Mouse (Mus musculus) embryonic facial prominence, embryonic 11.5 days (tissue): ENCODE measurements around the gene Cideb. TPM values are rescaled to one million over a fixed set of nuclear protein-coding genes. Genes with fewer than 3 reads are reported as not detected.
A peak's percentile ranks its signal among the peaks of the same experiment; 100 is the strongest.

ENCODE experiments used
- ATAC-seq: fragments of 200-750 bp; cut with Nextera tagmentation; replicated peaks from 2 replicates; pipeline ENCODE4 v1.8.0; 2017; ENCODE audit warnings: low read depth; ENCODE audit not compliant: insufficient number of reproducible peaks, low FRiP score, low TSS enrichment
- DNase-seq: peaks from one replicate; pipeline ENCODE4 v3.0.0-alpha.2; 2015; ENCODE audit warnings: low spot score
- H3K27ac ChIP-seq: fragments of 300-500 bp; sonication (generic); replicated peaks from 2 replicates; pipeline ENCODE4 v1.5.1; 2014; ENCODE audit warnings: mild to moderate bottlenecking, low read depth, low read length, control low read depth
- H3K27me3 ChIP-seq: fragments of 300-500 bp; sonication (generic); 2 replicates; pipeline ENCODE4 v1.6.1; 2014; ENCODE audit warnings: mild to moderate bottlenecking, low read length, moderate library complexity, mixed read lengths; ENCODE audit not compliant: control insufficient read depth, insufficient read depth
- H3K36me3 ChIP-seq: fragments of 300-500 bp; sonication (generic); replicated peaks from 2 replicates; pipeline ENCODE4 v1.6.1; 2014; ENCODE audit warnings: low read depth, mild to moderate bottlenecking, low read length, moderate library complexity, mixed read lengths; ENCODE audit not compliant: control insufficient read depth, insufficient read depth
- H3K4me1 ChIP-seq: fragments of 300-500 bp; sonication (generic); 2 replicates; pipeline ENCODE4 v1.6.1; 2014; ENCODE audit warnings: low read length, mixed read lengths; ENCODE audit not compliant: control insufficient read depth, insufficient read depth
- H3K4me2 ChIP-seq: fragments of 300-500 bp; sonication (generic); 2 replicates; pipeline ENCODE4 v1.6.1; 2014; ENCODE audit warnings: low read depth, mild to moderate bottlenecking, control low read depth, low read length, moderate library complexity
- H3K4me3 ChIP-seq: fragments of 300-500 bp; sonication (generic); 2 replicates; pipeline ENCODE4 v1.5.1; 2014; ENCODE audit warnings: low read depth, low read length, control low read depth
- H3K9ac ChIP-seq: fragments of 300-500 bp; sonication (generic); replicated peaks from 2 replicates; pipeline ENCODE4 v1.6.1; 2014; ENCODE audit warnings: mild to moderate bottlenecking, control low read depth, low read length
- H3K9me3 ChIP-seq: fragments of 300-500 bp; sonication (generic); replicated peaks from 2 replicates; pipeline ENCODE4 v1.6.1; 2016; ENCODE audit warnings: mild to moderate bottlenecking, low read length, inconsistent platforms, mixed read lengths; ENCODE audit not compliant: control insufficient read depth
- WGBS: fragments of 180-500 bp; shearing (Covaris S2); extraction: QIAGEN DNeasy Blood & Tissue Kit; methylation state at CpG from one replicate; pipeline ENCODE4 v1.1.7; 2014; 5-methylcytosine and 5-hydroxymethylcytosine counted together
- polyA plus RNA-seq: library from polyadenylated mRNA; unstranded; fragments of >200 nt; fragmentation: Nextera tagmentation; extraction: Ambion mirVana; gene quantifications from 2 replicates; pipeline ENCODE4 v1.2.1, GENCODE M21; 2014

The Cideb gene
- polyA plus RNA-seq, 1 experiment from 2014 or later = 0.35 TPM

DNA sequence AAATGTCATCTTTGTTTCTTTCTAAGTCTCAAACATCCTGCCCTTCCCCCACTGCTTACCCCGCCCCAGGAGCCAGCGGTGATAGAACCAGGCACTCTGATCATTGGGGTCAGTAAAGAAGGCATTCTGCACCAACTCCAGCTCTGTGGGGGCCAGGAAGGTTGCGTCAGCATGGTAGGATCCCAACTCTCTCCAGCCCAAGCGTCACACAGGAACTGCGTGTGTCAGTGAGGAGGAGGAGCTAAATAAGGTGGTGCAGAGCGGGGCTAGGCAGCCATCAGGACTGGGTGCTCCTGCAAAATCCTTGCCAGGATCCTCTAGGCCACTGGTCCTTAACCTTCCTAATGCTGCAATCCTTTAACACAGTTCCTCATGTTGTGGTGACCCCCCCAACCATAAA is 38.5 kb downstream of the Cideb start:
- Histone ChIP-seq H3K27me3 (no peaks in the 10 kb centered on the region), H3K4me3 (no peak overlapping the region), H3K27ac (no peak overlapping the region), H3K4me1 (no peaks in the 10 kb centered on the region), H3K36me3 (peaks cover 3% of the 10 kb centered on the region; the same call in 1 of the 2 replicates), H3K4me2 (no peak overlapping the region), H3K9ac (no peak overlapping the region), H3K9me3 (no peaks in the 10 kb centered on the region)
- ATAC-seq = no peak
- WGBS = 86% methylated on average over 6 of the region's 6 CpGs
- no peak for DNase-seq

DNA sequence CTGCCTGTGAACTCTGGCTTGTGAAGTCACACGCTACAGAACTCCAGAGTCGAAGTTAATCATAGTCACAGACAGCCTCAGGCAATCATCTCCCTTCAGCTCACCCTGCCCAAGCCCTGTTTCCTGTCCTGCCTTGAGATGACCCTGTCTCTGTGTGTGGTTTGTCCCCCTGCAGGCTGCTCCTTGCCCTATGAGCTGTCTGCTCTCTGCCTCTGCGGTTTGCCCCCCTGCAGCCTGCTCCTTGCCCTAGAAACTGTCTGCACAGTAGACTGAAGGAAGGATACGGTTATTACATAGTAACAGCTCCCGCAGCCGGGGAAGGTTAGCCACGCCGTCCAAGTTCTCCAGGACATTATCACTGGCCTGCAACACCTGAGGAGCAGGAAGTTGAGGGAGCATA is 41.4 kb downstream of the Cideb start:
- DNase-seq = no peak
- Histone ChIP-seq H3K27me3 (peaks cover 4% of the 10 kb centered on the region), H3K36me3 (peaks cover 3% of the 10 kb centered on the region; the same call in 1 of the 2 replicates), H3K4me2 (no peak overlapping the region), H3K4me3 (no peak overlapping the region), H3K9ac (no peak overlapping the region), H3K9me3 (no peaks in the 10 kb centered on the region), H3K27ac (no peak overlapping the region), H3K4me1 (no peaks in the 10 kb centered on the region)
- ATAC-seq = no peak
- WGBS = 42% methylated on average over 8 of the region's 8 CpGs

DNA sequence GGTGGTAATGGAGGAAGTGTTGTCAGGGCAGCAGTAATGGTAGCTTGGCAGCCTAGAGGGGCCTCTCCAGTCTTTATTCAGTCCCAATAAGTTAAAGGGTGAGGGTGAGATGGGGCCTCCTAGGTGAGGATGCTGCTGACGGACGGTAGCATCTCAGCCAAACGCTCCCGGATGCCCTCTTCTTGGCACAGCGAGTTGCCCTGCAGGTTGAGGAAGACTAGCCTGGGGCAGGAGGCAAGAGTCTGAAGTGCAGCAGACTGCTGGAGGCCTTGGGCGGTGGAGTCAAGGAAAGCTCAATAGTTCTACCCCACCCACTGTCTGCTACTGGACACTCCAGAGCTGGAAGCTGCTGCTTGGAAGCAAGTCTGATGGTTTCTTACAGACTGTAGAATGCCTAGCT is 42.0 kb downstream of the Cideb start:
- Histone ChIP-seq H3K27me3 (peaks cover 4% of the 10 kb centered on the region), H3K9ac (no peak overlapping the region), H3K36me3 (peaks cover 3% of the 10 kb centered on the region; the same call in 1 of the 2 replicates), H3K4me3 (no peak overlapping the region), H3K27ac (no peak overlapping the region), H3K9me3 (no peaks in the 10 kb centered on the region), H3K4me1 (no peaks in the 10 kb centered on the region), H3K4me2 (no peak overlapping the region)
- WGBS = 96% methylated on average over 6 of the region's 6 CpGs
- DNase-seq (no peak), ATAC-seq (no peak)

DNA sequence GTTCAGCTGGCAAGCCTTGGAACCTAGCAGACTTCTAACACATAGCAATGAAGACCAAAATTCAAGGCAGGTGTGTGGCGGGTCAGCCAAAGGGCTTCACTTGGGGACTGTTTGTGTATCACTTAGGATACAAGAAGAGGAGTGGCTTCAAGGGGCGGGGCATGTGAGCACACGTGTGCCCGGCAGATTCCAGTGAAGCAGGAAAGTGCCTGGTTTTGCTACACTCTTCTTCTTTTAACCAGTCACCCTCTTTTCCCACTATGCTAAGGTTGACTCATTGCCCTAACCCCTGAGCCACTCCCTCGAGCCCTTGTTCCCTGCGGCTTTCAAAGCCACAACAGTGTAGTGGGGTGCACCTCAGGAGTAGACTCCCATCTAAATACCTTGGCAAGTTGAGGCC is 43.4 kb downstream of the Cideb start:
- Histone ChIP-seq H3K36me3 (peaks cover 3% of the 10 kb centered on the region; the same call in 1 of the 2 replicates), H3K4me3 (no peak overlapping the region), H3K4me1 (no peaks in the 10 kb centered on the region), H3K9ac (no peak overlapping the region), H3K27ac (no peak overlapping the region), H3K27me3 (peaks cover 4% of the 10 kb centered on the region), H3K4me2 (no peak overlapping the region), H3K9me3 (no peaks in the 10 kb centered on the region)
- ATAC-seq (no peak), DNase-seq (peak; percentile 29)
- WGBS = 37% methylated on average over 6 of the region's 6 CpGs

DNA sequence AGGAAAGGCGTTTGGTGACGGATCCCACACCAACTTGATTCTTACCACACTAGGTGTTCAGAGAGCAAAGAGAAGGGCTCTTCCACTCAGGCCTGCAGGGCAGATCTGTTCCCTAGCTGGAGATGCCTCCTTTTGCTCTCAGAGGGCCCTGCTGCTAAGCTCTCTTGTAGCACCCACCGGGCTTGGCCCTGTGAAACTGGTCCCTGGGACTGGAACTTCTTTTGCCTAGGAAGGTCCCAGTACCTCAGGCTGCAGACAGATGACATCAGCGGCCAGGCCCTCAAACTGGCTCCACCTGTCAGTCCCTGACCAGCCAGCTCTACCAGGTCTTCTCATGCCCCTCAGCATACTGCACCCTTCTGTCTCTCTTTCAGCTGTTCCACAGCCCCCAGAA is 44.5 kb downstream of the Cideb start, which contains the start of gene Tgm1:
Gene Tgm1, minus strand, starts transcription at position 198 of the 394 bp plus-strand sequence.
- peaks cover 3% of the 10 kb centered on the region; the same call in 1 of the 2 replicates for H3K36me3 ChIP-seq
- DNase-seq (no peak), ATAC-seq (no peak)
- no peaks in the 10 kb centered on the region for H3K4me1 ChIP-seq
- no peak within 1 kb of the TSS for H3K4me3 ChIP-seq
- H3K4me2 ChIP-seq = peak within 1 kb of the TSS; percentile 22; the same call in 1 of the 2 replicates
- no peak within 1 kb of the TSS for H3K27ac ChIP-seq
- H3K27me3 ChIP-seq = peaks cover 4% of the 10 kb centered on the region
- WGBS = 20% methylated on average over 4 of the region's 4 CpGs
- H3K9me3 ChIP-seq = no peaks in the 10 kb centered on the region
- no peak within 1 kb of the TSS for H3K9ac ChIP-seq

DNA sequence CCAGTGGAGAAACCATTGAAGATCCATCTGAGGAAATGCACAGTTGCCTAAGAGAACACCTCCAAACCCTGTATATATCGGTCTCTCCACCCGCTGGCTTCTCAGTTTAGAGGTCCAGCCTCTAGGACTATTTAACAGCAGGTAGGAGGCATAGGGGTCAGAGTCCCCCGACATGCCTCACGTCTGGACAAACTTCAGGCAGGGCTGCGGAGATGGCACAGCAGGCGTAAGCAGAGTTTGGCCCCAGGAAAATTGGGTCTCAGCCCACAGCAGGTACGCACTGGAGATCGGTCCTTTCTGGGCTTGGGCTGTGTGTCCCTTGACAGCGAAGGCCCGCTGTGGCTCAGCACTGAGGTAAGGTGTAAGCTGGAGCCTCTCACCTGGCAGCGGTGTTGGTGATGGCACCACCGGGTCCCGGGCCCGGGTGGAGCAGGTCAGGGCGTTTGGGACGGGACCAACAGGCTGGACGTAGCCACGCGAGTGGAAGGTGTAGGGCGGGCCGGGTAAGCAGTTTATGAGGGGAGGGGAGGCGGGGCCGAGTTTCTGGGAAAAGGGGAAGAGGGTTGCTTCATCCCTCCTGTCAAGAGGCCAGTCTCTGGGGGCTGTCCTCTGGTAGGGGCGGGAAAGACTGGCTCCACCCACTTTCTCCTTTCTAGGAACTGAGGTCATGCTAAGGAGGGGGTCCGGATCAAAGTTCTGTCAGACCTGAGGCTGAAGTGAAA is 45.1 kb downstream of the Cideb start:
- H3K4me3 ChIP-seq = no peak overlapping the region
- DNase-seq (peak; percentile 23), ATAC-seq (no peak)
- no peak overlapping the region for H3K27ac ChIP-seq
- 13% methylated on average over 25 of the region's 25 CpGs for WGBS
- H3K9me3 ChIP-seq = no peaks in the 10 kb centered on the region
- no peaks in the 10 kb centered on the region for H3K36me3 ChIP-seq
- H3K9ac ChIP-seq = no peak overlapping the region
- H3K27me3 ChIP-seq = peaks cover 4% of the 10 kb centered on the region
- H3K4me2 ChIP-seq = peak overlapping the region; percentile 22; the same call in 1 of the 2 replicates
- H3K4me1 ChIP-seq = no peaks in the 10 kb centered on the region

DNA sequence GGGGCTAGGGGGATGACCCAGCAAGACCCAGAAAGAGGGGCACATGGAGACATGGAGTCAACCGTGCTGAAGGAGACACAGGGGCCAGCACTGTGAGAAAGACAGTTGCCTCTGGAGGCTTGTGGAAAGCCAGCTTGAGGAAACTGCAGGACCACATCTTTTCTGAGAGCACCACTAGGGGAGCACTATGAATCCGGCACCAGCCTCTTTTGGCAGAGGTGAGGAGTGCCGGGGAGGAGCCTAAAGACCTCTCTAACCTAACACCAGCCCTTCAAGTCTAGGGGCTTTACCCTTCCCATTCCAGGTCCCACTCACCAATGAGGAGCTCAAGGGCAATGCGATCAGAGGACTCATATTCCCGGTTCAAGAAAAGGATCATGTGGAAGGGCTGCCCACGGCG is 46.5 kb downstream of the Cideb start:
- Histone ChIP-seq H3K9me3 (no peaks in the 10 kb centered on the region), H3K27ac (no peak overlapping the region), H3K36me3 (no peaks in the 10 kb centered on the region), H3K9ac (no peak overlapping the region), H3K27me3 (peaks cover 4% of the 10 kb centered on the region), H3K4me2 (no peak overlapping the region), H3K4me1 (no peaks in the 10 kb centered on the region), H3K4me3 (no peak overlapping the region)
- ATAC-seq = no peak
- WGBS = 77% methylated on average over 7 of the region's 7 CpGs
- DNase-seq = no peak

DNA sequence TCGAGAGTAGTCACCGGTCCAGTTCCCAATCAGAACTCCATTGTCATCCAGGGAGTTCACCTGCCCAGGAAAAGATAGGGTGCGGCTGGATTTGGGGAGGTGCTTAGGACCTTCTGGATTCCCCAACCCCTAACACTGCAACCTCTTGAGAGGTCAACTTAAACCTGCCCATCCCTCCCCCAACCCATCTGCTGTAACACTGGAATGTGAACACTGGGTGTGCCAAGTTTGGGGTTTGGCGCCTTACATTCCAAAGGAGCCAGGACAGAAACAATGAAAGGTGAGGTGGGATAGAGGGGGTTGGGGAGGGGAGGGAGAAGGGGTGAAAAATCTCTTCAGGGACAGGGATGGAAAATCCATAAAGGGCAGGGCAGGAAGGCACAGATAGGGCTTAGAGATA is 48.7 kb downstream of the Cideb start:
- H3K27ac ChIP-seq = no peak overlapping the region
- H3K4me1 ChIP-seq = no peaks in the 10 kb centered on the region
- H3K4me2 ChIP-seq = no peak overlapping the region
- H3K4me3 ChIP-seq = no peak overlapping the region
- ATAC-seq = no peak
- no peak for DNase-seq
- no peaks in the 10 kb centered on the region for H3K9me3 ChIP-seq
- H3K9ac ChIP-seq = no peak overlapping the region
- WGBS = 81% methylated on average over 4 of the region's 4 CpGs
- H3K36me3 ChIP-seq = no peaks in the 10 kb centered on the region
- peaks cover 4% of the 10 kb centered on the region for H3K27me3 ChIP-seq
